Mouse (Mus musculus) neural tube, embryonic 10.5 days (tissue): Measurements from ENCODE around the gene C2cd4a.
A peak's percentile ranks its signal among the peaks of the same experiment; 100 is the strongest.

ENCODE experiments used
- DNase-seq: peaks from one replicate; pipeline ENCODE4 v3.0.0-alpha.2; 2017; ENCODE audit warnings: low spot score; ENCODE audit errors: extremely low spot score

The C2cd4a gene

GRCm38 (mm10) chr9:67834535-67834934 lies 2.4 kb upstream of the C2cd4a start:
- DNase-seq, result no peak

GRCm38 (mm10) chr9:67831359-67832045 lies 628 bp downstream of the C2cd4a start:
- DNase-seq, result peak; percentile 58

- DNase-seq, result peak; percentile 71
These were observed 1.4 kb downstream of the C2cd4a start for GRCm38 (mm10) chr9:67830411-67831358.

- DNase-seq, result peak; percentile 49
These were observed 3.9 kb downstream of the C2cd4a start for GRCm38 (mm10) chr9:67828182-67828581.

GRCm38 (mm10) chr9:67825527-67825926 lies 6.6 kb downstream of the C2cd4a start:
- DNase-seq, result no peak

- no peak for DNase-seq
These were observed 9.0 kb downstream of the C2cd4a start for GRCm38 (mm10) chr9:67823131-67823530.

GRCm38 (mm10) chr9:67818668-67818950 lies 13.5 kb downstream of the C2cd4a start:
- DNase-seq, result no peak

- DNase-seq, result no peak
These were observed 14.0 kb downstream of the C2cd4a start for GRCm38 (mm10) chr9:67817898-67818667.

GRCm38 (mm10) chr9:67816172-67816928 lies 15.8 kb downstream of the C2cd4a start:
- DNase-seq, result no peak

- peak; percentile 54 for DNase-seq
These were observed 18.3 kb downstream of the C2cd4a start for GRCm38 (mm10) chr9:67813665-67814337.

- no peak for DNase-seq
These were observed 19.0 kb downstream of the C2cd4a start for GRCm38 (mm10) chr9:67813171-67813570.

- DNase-seq, result no peak
These were observed 21.0 kb downstream of the C2cd4a start for GRCm38 (mm10) chr9:67811116-67811515.

GRCm38 (mm10) chr9:67810527-67810926 lies 21.6 kb downstream of the C2cd4a start:
- no peak for DNase-seq

GRCm38 (mm10) chr9:67807000-67807399 lies 25.1 kb downstream of the C2cd4a start:
- DNase-seq, result no peak

- DNase-seq, result peak; percentile 45
These were observed 29.9 kb downstream of the C2cd4a start for GRCm38 (mm10) chr9:67802241-67802640.

GRCm38 (mm10) chr9:67799078-67799819 lies 32.9 kb downstream of the C2cd4a start:
- no peak for DNase-seq

GRCm38 (mm10) chr9:67795205-67795675 lies 36.9 kb downstream of the C2cd4a start:
- no peak for DNase-seq

GRCm38 (mm10) chr9:67794668-67795067 lies 37.5 kb downstream of the C2cd4a start:
- DNase-seq, result no peak

GRCm38 (mm10) chr9:67794216-67794615 lies 37.9 kb downstream of the C2cd4a start:
- no peak for DNase-seq

- no peak for DNase-seq
These were observed 38.6 kb downstream of the C2cd4a start for GRCm38 (mm10) chr9:67793501-67793900.
